Mouse (Mus musculus) C2C12 (cell line): ENCODE measurements around the gene Ubac2.

Source experiments
- CEBPB ChIP-seq: IDR thresholded peaks from one replicate; pipeline ENCODE4 v1.6.1; 2011; ENCODE audit warnings: low read depth, mild to moderate bottlenecking, control low read depth, moderate library complexity
- CTCF ChIP-seq: IDR thresholded peaks from one replicate; pipeline ENCODE4 v1.5.1; 2011; ENCODE audit not compliant: control insufficient read depth, insufficient read depth, insufficient read length
- FOSL1 ChIP-seq: IDR thresholded peaks from one replicate; pipeline ENCODE4 v1.8.0; 2011; ENCODE audit warnings: mild to moderate bottlenecking, low read length; ENCODE audit not compliant: poor library complexity, insufficient read depth, severe bottlenecking
- MAX ChIP-seq: IDR thresholded peaks from one replicate; pipeline ENCODE4 v1.6.1; 2011; ENCODE audit warnings: mild to moderate bottlenecking, control low read depth
- MYOD1 ChIP-seq: IDR thresholded peaks from one replicate; pipeline ENCODE4 v1.6.1; 2011; ENCODE audit warnings: low read depth; ENCODE audit not compliant: control insufficient read depth, insufficient read length
- MYOG ChIP-seq: IDR thresholded peaks from one replicate; pipeline ENCODE4 v1.6.1; 2011; ENCODE audit not compliant: control insufficient read depth, insufficient read length; ENCODE audit errors: extremely low read depth
- USF1 ChIP-seq: IDR thresholded peaks from one replicate; pipeline ENCODE4 v1.6.1; 2011; ENCODE audit warnings: low read depth, mild to moderate bottlenecking, control low read depth, moderate library complexity

- no peak for TF ChIP-seq CTCF
- TF ChIP-seq USF1, result no peak
- no peak for TF ChIP-seq MAX
- no peak for TF ChIP-seq MYOG
- no peak for TF ChIP-seq CEBPB
- no peak for TF ChIP-seq MYOD1
- no peak for TF ChIP-seq FOSL1
Measured at GRCm38 (mm10) chr14:121954129-121954528, 75.7 kb downstream of the Ubac2 start.
